Mouse (Mus musculus): Measurements from ENCODE around the gene Atcay.

DNA sequence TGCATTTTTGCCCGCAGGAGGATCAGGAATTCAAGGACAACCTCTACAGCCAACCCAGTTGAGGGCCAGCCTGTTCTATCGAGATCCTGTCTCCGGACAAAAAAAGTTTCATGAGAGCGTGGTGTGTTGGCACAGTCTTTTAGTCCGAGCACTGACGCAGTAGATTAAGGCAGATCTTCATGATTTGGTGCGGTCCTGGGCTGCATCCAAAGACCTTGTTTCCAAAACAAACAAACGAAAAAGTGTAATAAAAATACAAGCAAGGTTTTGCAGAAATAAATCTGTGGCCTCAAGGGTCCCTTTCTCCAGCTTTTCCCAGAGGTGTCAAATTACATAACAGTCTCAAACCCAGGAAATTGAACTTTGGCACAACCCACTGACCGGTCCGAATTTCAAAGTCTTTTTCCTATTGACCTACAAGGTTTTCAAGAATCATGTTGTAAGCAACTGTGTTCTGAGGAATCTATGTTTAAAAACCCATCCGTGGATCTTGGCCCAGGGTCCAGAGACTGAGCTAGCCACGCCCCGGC is 54.6 kb downstream of the Atcay start:
- TF ChIP-seq CTCF (conservative IDR thresholded peaks at IDR 0.05; ENCODE audit: low read length) (no peak), NANOG (IDR thresholded peaks at IDR 0.05; ENCODE audit: borderline replicate concordance, low read length) (no peak)

All from E14TG2a.4 (cell line).